Mouse (Mus musculus) forebrain, embryonic 14.5 days (tissue): ENCODE data around the gene Fabp1. TPM values are rescaled to one million over a fixed set of nuclear protein-coding genes. Genes with fewer than 3 reads are reported as not detected.
A peak's percentile ranks its signal among the peaks of the same experiment; 100 is the strongest.

Source experiments
- ATAC-seq: fragments of 200-750 bp; cut with Nextera tagmentation; 2 replicates; pipeline ENCODE4 v1.8.0; 2017; ENCODE audit warnings: mild to moderate bottlenecking, moderate library complexity
- DNase-seq: peaks from one replicate; pipeline ENCODE4 v3.0.0-alpha.2; 2015; ENCODE audit warnings: low spot score
- H3K27ac ChIP-seq: fragments of 300-500 bp; sonication (generic); 2 replicates; pipeline ENCODE4 v1.5.1; 2014; ENCODE audit warnings: low read depth, mild to moderate bottlenecking, control low read depth, low read length, moderate library complexity
- H3K27me3 ChIP-seq: fragments of 300-500 bp; sonication (generic); replicated peaks from 2 replicates; pipeline ENCODE4 v1.6.1; 2014; ENCODE audit warnings: low read length, control low read depth, mixed read lengths; ENCODE audit not compliant: control insufficient read depth, insufficient read depth
- H3K36me3 ChIP-seq: fragments of 300-500 bp; sonication (generic); 2 replicates; pipeline ENCODE4 v1.6.1; 2014; ENCODE audit warnings: low read length, control low read depth; ENCODE audit not compliant: control insufficient read depth, insufficient read depth
- H3K4me1 ChIP-seq: fragments of 300-500 bp; sonication (generic); 2 replicates; pipeline ENCODE4 v1.6.1; 2014; ENCODE audit warnings: antibody characterized with exemption, low read length, control low read depth; ENCODE audit not compliant: control insufficient read depth, insufficient read depth
- H3K4me2 ChIP-seq: fragments of 300-500 bp; sonication (generic); 2 replicates; pipeline ENCODE4 v1.6.1; 2014; ENCODE audit warnings: mild to moderate bottlenecking, control low read depth, low read length
- H3K4me3 ChIP-seq: fragments of 300-500 bp; sonication (generic); 2 replicates; pipeline ENCODE4 v1.5.1; 2014; ENCODE audit warnings: low read depth, low read length, control low read depth
- H3K9ac ChIP-seq: fragments of 300-500 bp; sonication (generic); 2 replicates; pipeline ENCODE4 v1.6.1; 2014; ENCODE audit warnings: mild to moderate bottlenecking, low read length, control low read depth, moderate library complexity
- H3K9me3 ChIP-seq: fragments of 300-500 bp; sonication (generic); replicated peaks from 2 replicates; pipeline ENCODE4 v1.6.1; 2016; ENCODE audit warnings: low read length, control low read depth, mixed read lengths; ENCODE audit not compliant: control insufficient read depth
- WGBS: fragments of 180-500 bp; shearing (Covaris S2); extraction: QIAGEN DNeasy Blood & Tissue Kit; methylation state at CpG from one replicate; pipeline ENCODE4 v1.1.7; 2014; 5-methylcytosine and 5-hydroxymethylcytosine counted together
- polyA plus RNA-seq: library from polyadenylated mRNA; unstranded; fragments of >200 nt; fragmentation: Nextera tagmentation; extraction: Ambion mirVana; gene quantifications from 2 replicates; pipeline ENCODE4 v1.2.1, GENCODE M21; 2014

Fabp1 gene
- polyA plus RNA-seq, 1 experiment from 2014 or later = not detected

DNA sequence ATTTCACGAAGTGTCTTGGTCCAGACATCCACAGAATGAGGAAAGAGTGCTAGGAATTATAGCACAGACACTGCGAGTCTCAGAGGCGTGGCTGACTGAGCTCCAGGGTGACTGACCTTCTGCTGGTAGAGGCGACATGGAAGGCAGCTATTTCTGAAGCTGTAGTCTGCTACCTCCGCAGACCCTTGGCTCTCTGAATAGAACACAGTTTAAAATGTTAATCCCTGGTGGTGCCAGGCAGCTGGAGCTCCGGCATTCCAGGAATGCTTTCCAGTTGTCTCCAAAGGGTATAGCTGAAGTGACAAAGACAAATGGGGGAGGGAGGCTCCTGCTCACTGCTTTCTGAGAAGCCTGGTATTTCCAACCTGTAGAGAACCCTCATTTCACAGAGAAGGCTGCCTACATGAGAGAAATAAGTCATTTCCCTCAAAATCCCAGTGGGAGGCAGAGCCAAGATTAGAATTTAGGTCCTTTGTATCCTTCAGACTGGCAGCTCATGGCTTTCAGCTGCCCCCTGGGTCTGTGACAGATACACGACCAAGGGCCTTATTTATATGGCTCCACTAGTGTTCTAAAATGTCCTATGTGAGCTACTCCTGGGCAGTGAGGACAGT is 27.6 kb downstream of the Fabp1 start:
- peak; percentile 3 for DNase-seq
- Histone ChIP-seq H3K27ac (no peak overlapping the region), H3K4me2 (no peak overlapping the region), H3K4me1 (no peaks in the 10 kb centered on the region), H3K9me3 (no peaks in the 10 kb centered on the region), H3K9ac (no peak overlapping the region), H3K36me3 (no peaks in the 10 kb centered on the region), H3K27me3 (no peaks in the 10 kb centered on the region), H3K4me3 (no peak overlapping the region)
- ATAC-seq = no peak
- WGBS = 6% methylated on average over 7 of the region's 7 CpGs

- no peaks in the 10 kb centered on the region for H3K9me3 ChIP-seq
- WGBS = 87% methylated on average over 13 of the region's 13 CpGs
- H3K4me2 ChIP-seq = no peak overlapping the region
- H3K4me3 ChIP-seq = no peak overlapping the region
- H3K36me3 ChIP-seq = no peaks in the 10 kb centered on the region
- no peak overlapping the region for H3K9ac ChIP-seq
- DNase-seq (no peak), ATAC-seq (no peak)
- no peak overlapping the region for H3K27ac ChIP-seq
- H3K4me1 ChIP-seq = no peaks in the 10 kb centered on the region
- H3K27me3 ChIP-seq = no peaks in the 10 kb centered on the region
These were observed 35.5 kb downstream of the Fabp1 start for GRCm38 (mm10) chr6:71235121-71235520.

- no peak overlapping the region for H3K4me2 ChIP-seq
- no peaks in the 10 kb centered on the region for H3K9me3 ChIP-seq
- DNase-seq (no peak), ATAC-seq (no peak)
- H3K27ac ChIP-seq = no peak overlapping the region
- H3K4me3 ChIP-seq = no peak overlapping the region
- no peak overlapping the region for H3K9ac ChIP-seq
- H3K27me3 ChIP-seq = no peaks in the 10 kb centered on the region
- no peaks in the 10 kb centered on the region for H3K4me1 ChIP-seq
- H3K36me3 ChIP-seq = no peaks in the 10 kb centered on the region
- WGBS = 82% methylated on average over 2 of the region's 3 CpGs
These were observed 36.3 kb downstream of the Fabp1 start for GRCm38 (mm10) chr6:71235944-71236343.

DNA sequence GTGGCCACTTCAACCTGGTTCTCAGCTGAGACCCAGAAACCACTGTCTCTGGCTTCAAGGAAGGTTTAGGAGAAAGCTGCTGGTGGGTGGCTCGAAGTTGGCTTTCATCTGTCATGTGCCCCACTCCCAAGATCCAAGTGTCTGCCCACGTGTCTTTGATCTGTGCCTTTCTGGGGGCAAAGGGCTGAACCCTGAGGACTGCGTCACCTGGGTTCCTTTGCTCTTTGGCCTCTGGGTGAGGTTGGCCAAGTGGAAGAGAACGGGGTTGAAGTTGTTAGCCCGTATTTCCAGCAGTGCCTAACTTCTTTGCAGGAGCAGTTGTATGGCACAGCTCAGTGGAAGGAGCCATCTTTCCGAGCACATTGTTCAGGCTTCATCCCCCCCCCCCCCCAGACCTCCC is 36.9 kb downstream of the Fabp1 start:
- WGBS = 85% methylated on average over 6 of the region's 6 CpGs
- no peaks in the 10 kb centered on the region for H3K36me3 ChIP-seq
- no peak overlapping the region for H3K9ac ChIP-seq
- H3K4me2 ChIP-seq = no peak overlapping the region
- no peak overlapping the region for H3K4me3 ChIP-seq
- H3K27me3 ChIP-seq = no peaks in the 10 kb centered on the region
- DNase-seq (no peak), ATAC-seq (no peak)
- no peak overlapping the region for H3K27ac ChIP-seq
- H3K4me1 ChIP-seq = no peaks in the 10 kb centered on the region
- no peaks in the 10 kb centered on the region for H3K9me3 ChIP-seq

DNA sequence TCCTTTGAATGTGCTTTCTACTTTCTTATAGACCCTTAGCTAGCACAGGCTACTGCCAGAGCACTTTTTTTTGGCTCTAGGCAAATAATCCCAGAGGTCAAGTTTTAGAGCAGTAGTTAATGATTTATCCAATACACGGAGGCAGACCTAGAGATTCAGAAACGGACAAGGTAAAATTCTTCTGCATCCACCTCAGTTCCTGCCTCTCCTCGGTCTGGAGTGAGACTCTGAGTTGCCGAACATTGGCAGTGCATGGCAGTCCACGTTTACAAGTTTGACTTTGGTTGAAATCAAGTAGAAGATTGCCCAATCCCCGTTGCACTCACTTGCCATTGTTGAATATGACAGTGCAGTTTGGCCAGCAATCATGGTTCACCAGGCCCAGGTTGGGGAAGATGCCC is 37.4 kb downstream of the Fabp1 start:
- ATAC-seq (no peak), DNase-seq (no peak)
- H3K9ac ChIP-seq = no peak overlapping the region
- H3K4me1 ChIP-seq = no peaks in the 10 kb centered on the region
- no peaks in the 10 kb centered on the region for H3K27me3 ChIP-seq
- no peaks in the 10 kb centered on the region for H3K36me3 ChIP-seq
- WGBS = 91% methylated on average over 6 of the region's 6 CpGs
- no peak overlapping the region for H3K4me2 ChIP-seq
- no peak overlapping the region for H3K27ac ChIP-seq
- H3K4me3 ChIP-seq = no peak overlapping the region
- no peaks in the 10 kb centered on the region for H3K9me3 ChIP-seq

DNA sequence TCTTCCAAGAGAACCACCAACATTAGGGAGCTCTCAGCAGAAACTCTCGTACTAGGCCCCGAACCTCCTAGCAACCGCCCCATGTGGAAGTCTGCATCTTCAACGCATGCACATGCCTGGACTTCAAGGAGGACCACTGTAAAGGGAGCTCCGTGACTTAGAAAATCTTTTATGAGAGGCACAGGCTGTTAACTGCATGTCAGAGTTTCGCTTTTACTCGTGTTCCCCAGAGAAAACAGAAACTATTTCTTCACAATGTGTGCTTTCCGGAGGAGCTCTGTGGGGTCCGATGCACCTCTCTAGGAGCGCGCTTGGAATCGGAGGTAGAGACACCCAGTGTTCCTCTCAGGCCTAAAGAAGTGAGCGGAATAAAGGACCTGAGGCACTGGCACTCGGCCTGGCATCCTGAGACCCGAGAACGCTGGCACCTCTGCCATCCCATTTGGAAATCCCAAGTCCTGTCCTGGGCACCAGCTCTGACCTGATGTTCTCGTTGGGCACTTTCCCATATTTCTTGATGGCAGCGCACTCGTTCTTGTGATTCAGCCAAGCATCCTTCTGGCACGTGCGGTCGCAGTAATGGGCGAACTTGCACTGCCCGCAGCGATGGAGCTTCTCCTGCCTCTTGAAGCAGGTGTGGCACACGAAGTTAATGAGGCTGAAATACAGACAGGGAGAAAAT is 39.6 kb downstream of the Fabp1 start:
- WGBS = 88% methylated on average over 26 of the region's 26 CpGs
- no peaks in the 10 kb centered on the region for H3K36me3 ChIP-seq
- H3K4me3 ChIP-seq = no peak overlapping the region
- no peak overlapping the region for H3K27ac ChIP-seq
- H3K9me3 ChIP-seq = no peaks in the 10 kb centered on the region
- H3K27me3 ChIP-seq = no peaks in the 10 kb centered on the region
- no peak overlapping the region for H3K9ac ChIP-seq
- H3K4me2 ChIP-seq = no peak overlapping the region
- no peaks in the 10 kb centered on the region for H3K4me1 ChIP-seq
- DNase-seq (no peak), ATAC-seq (no peak)

DNA sequence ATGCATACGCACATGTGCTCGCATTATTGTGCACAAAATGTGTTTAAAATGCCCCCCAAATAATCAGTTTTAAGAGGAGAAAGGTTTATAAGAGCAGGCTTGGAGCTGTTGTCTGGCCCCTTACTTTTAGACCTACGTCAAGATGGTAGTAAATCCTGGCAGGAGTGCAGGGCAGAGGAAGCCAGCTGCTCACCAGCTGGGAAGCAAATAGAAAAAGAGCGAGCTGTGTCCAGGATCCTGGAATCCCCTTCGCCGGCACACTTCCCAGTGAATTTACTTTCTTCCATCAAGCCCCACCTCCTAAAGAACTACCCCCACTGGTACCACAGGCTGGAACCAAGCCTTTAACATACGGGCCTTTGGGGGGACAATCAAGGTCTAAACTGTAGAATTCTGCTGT is 41.2 kb downstream of the Fabp1 start:
- no peak for DNase-seq

DNA sequence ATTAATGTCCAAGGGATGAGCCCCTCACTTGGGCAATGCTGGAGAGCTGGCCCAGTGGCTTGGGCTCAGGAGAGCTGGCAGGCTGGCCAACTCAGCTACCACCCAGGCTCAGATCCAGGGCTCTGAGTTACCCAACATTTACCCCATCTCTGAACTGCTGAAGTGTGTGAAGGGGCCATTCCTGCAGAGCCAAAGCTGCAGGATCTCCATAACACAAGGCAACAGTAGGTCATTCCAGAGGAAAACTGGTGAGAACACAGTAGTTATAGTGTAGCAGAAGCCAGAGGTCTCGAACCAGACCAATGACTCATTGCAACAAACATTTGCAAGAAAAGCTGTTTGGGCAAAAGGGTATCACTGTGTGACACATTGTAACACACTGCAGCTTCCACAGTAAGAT is 43.2 kb downstream of the Fabp1 start:
- no peak for ATAC-seq
- Histone ChIP-seq H3K27me3 (no peaks in the 10 kb centered on the region), H3K9ac (no peak overlapping the region), H3K4me2 (no peak overlapping the region), H3K4me3 (no peak overlapping the region), H3K4me1 (no peaks in the 10 kb centered on the region), H3K9me3 (no peaks in the 10 kb centered on the region), H3K36me3 (no peaks in the 10 kb centered on the region), H3K27ac (no peak overlapping the region)
- WGBS = 88% methylated on average over 1 of the region's 1 CpGs
- no peak for DNase-seq

More for the DNA sequence above, 41.2 kb downstream of the Fabp1 start:
- Histone ChIP-seq H3K36me3 (no peaks in the 10 kb centered on the region), H3K27ac (no peak overlapping the region), H3K4me2 (no peak overlapping the region), H3K27me3 (no peaks in the 10 kb centered on the region), H3K9me3 (no peaks in the 10 kb centered on the region), H3K4me1 (no peaks in the 10 kb centered on the region), H3K4me3 (no peak overlapping the region), H3K9ac (no peak overlapping the region)
- no peak for ATAC-seq
- WGBS = 91% methylated on average over 7 of the region's 7 CpGs

DNA sequence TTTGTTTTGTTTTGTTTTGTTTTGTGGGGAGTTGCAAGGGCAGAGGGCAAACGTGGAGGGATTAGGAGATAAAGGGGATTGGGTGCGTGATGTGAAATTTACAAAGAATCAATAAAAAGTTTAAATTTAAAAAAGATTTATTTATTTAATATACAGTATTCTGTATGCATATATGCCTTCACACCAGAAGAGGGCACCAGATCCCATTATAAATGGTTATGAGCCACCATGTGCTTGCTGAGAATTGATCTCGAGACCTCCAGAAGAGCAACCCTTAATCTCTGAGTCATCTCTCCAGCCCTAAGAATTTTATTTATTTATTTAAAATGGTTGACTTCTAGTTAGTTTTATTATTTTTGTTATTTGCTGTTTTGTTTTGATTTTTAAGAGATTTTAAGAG is 43.6 kb downstream of the Fabp1 start:
- 89% methylated on average over 3 of the region's 3 CpGs for WGBS

More for the DNA sequence above, 43.6 kb downstream of the Fabp1 start:
- H3K4me2 ChIP-seq = no peak overlapping the region
- no peaks in the 10 kb centered on the region for H3K36me3 ChIP-seq
- no peaks in the 10 kb centered on the region for H3K4me1 ChIP-seq
- H3K27me3 ChIP-seq = no peaks in the 10 kb centered on the region
- no peaks in the 10 kb centered on the region for H3K9me3 ChIP-seq
- no peak overlapping the region for H3K27ac ChIP-seq
- no peak overlapping the region for H3K4me3 ChIP-seq
- DNase-seq (no peak), ATAC-seq (no peak)
- H3K9ac ChIP-seq = no peak overlapping the region
